Comparison of ENCODE assay signal across 28 mouse cellular contexts in the genomic region with DNA sequence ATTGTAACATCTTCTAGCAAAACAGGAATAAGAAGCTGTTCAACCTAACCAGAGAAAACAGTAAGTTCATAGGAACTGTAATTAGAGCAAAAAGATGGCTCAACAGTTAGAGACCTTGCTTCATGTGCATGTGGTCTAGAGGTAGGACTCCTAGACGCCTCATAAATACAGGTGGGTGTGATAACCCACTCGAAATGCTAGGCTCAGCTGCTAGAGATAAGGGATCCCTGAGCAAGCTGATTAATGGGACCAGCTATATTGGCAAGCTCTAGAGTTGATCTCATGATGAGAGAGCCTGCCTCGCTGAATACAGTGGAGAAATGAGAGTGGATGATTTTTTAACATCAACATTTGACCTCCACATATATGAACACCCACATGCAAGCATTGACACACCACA.
A peak's percentile ranks its signal among the peaks of the same experiment; 100 is the strongest.
DNase-seq lines count a peak whose midpoint lies in the region; ATAC-seq and TF ChIP-seq lines count a peak whose summit lies in the region.
"Had no signal": no experiment of that assay in that cellular context is flagged by ENCODE, and none has a peak within 500 bp of the region (broad histone marks: within the 10 kb centered on the region; RNA-seq: fewer than 3 reads in every experiment).

No protein-coding gene starts in this region.

- H3K27ac ChIP-seq in liver, embryonic 12.5 days, result no peak overlapping the region
- no peak overlapping the region for H3K27ac ChIP-seq in liver, postnatal 0 days (ENCODE audit: low read depth)
- H3K27ac ChIP-seq in liver, embryonic 14.5 days, result no peak overlapping the region
- no peak overlapping the region for H3K27ac ChIP-seq in intestine, postnatal 0 days (ENCODE audit: low read depth, low read length)
- H3K27ac ChIP-seq: embryonic facial prominence, embryonic 10.5 days; embryonic facial prominence, embryonic 13.5 days; forebrain, embryonic 12.5 days; forebrain, embryonic 15.5 days; heart, adult 2 months; heart, embryonic 10.5 days; heart, embryonic 13.5 days; hindbrain, embryonic 14.5 days had no signal

- no peak overlapping the region for H3K4me2 ChIP-seq in liver, embryonic 12.5 days
- H3K4me2 ChIP-seq in liver, postnatal 0 days (ENCODE audit: low read depth, low read length), result no peak overlapping the region
- H3K4me2 ChIP-seq in liver, embryonic 14.5 days (ENCODE audit: low read depth), result no peak overlapping the region
- no peak overlapping the region for H3K4me2 ChIP-seq in intestine, postnatal 0 days (replicated peaks; ENCODE audit: low read depth)
- H3K4me2 ChIP-seq: embryonic facial prominence, embryonic 13.5 days; forebrain, embryonic 12.5 days; forebrain, embryonic 15.5 days; heart, embryonic 13.5 days; hindbrain, embryonic 14.5 days had no signal

- 31% methylated on average over 3 of the region's 3 CpGs for WGBS in liver, embryonic 12.5 days (ENCODE audit: insufficient replicate concordance)
- WGBS in liver, postnatal 0 days (ENCODE audit: insufficient replicate concordance), result 60% methylated on average over 3 of the region's 3 CpGs
- WGBS in liver, embryonic 14.5 days (ENCODE audit: insufficient replicate concordance), result 22% methylated on average over 3 of the region's 3 CpGs
- 55% methylated on average over 3 of the region's 3 CpGs for WGBS in intestine, postnatal 0 days

- H3K4me1 ChIP-seq in liver, embryonic 12.5 days, result peaks cover 12% of the 10 kb centered on the region
- H3K4me1 ChIP-seq in liver, postnatal 0 days (ENCODE audit: insufficient read depth), result no peaks in the 10 kb centered on the region
- peaks cover 0 to 7% of the 10 kb centered on the region in 2 experiments; a peak in 3 of 4 replicates for H3K4me1 ChIP-seq in liver, embryonic 14.5 days (replicated peaks; ENCODE audit: control insufficient read depth in 2 of 2, insufficient read depth in 2 of 2, low read length in 1 of 2)
- no peaks in the 10 kb centered on the region for H3K4me1 ChIP-seq in intestine, postnatal 0 days (replicated peaks; ENCODE audit: control insufficient read depth, insufficient read depth, low read length)
- H3K4me1 ChIP-seq: forebrain, embryonic 12.5 days; forebrain, embryonic 15.5 days; heart, embryonic 10.5 days; heart, embryonic 13.5 days had no signal

- no peaks in the 10 kb centered on the region for H3K9me3 ChIP-seq in liver, embryonic 12.5 days (replicated peaks)
- H3K9me3 ChIP-seq in liver, postnatal 0 days (ENCODE audit: low read length), result no peaks in the 10 kb centered on the region; the same call in 1 of the 2 replicates
- H3K9me3 ChIP-seq in liver, embryonic 14.5 days (ENCODE audit: control insufficient read depth, low read length), result no peaks in the 10 kb centered on the region
- H3K9me3 ChIP-seq in intestine, postnatal 0 days (ENCODE audit: control insufficient read depth), result no peaks in the 10 kb centered on the region
- H3K9me3 ChIP-seq: embryonic facial prominence, embryonic 10.5 days; embryonic facial prominence, embryonic 13.5 days; forebrain, embryonic 12.5 days; forebrain, embryonic 15.5 days; heart, embryonic 10.5 days; heart, embryonic 13.5 days had no signal

- peaks cover 18% of the 10 kb centered on the region for H3K36me3 ChIP-seq in liver, embryonic 12.5 days
- H3K36me3 ChIP-seq in liver, postnatal 0 days (replicated peaks; ENCODE audit: insufficient read depth, low read length), result peaks cover 8% of the 10 kb centered on the region
- no peaks in the 10 kb centered on the region; the same call in 1 of the 2 replicates for H3K36me3 ChIP-seq in liver, embryonic 14.5 days (replicated peaks; ENCODE audit: control insufficient read depth, insufficient read depth, low read depth)
- peaks cover 9% of the 10 kb centered on the region; the same call in 1 of the 2 replicates for H3K36me3 ChIP-seq in intestine, postnatal 0 days (ENCODE audit: control insufficient read depth, insufficient read depth)

- peak; percentile 79 for ATAC-seq in liver, embryonic 12.5 days
- ATAC-seq in liver, postnatal 0 days, result no peak
- peak; percentile 65 for ATAC-seq in liver, embryonic 14.5 days (ENCODE audit: insufficient read depth)
- ATAC-seq in megakaryocyte progenitor cell, adult 5-6 weeks (replicated peaks; ENCODE audit: poor library complexity), result peak; percentile 52
- ATAC-seq in intestine, postnatal 0 days, result no peak
- ATAC-seq: activated CD4-positive, CD25-positive, alpha-beta regulatory T cell, adult 4 months; CD4-positive, CD25-positive, alpha-beta regulatory T cell, adult 4 months; forebrain, embryonic 15.5 days had no signal

- H3K9ac ChIP-seq in liver, embryonic 12.5 days, result no peak overlapping the region
- no peak overlapping the region for H3K9ac ChIP-seq in liver, postnatal 0 days (replicated peaks)
- no peak overlapping the region for H3K9ac ChIP-seq in liver, embryonic 14.5 days (replicated peaks)
- no peak overlapping the region for H3K9ac ChIP-seq in intestine, postnatal 0 days (ENCODE audit: low read depth, low read length)
- H3K9ac ChIP-seq: embryonic facial prominence, embryonic 13.5 days; forebrain, embryonic 12.5 days; forebrain, embryonic 15.5 days; heart, embryonic 13.5 days; hindbrain, embryonic 14.5 days had no signal

- no peak for TF ChIP-seq CTCF in liver, postnatal 0 days (IDR thresholded peaks at IDR 0.05; ENCODE audit: low read depth)
- TF ChIP-seq CTCF in liver, embryonic 14.5 days (IDR thresholded peaks at IDR 0.05; ENCODE audit: low read depth), result no peak
- TF ChIP-seq CTCF in intestine, postnatal 0 days (IDR thresholded peaks at IDR 0.05; ENCODE audit: low read depth), result no peak

- H3K27me3 ChIP-seq in liver, embryonic 12.5 days (replicated peaks), result no peaks in the 10 kb centered on the region
- no peaks in the 10 kb centered on the region for H3K27me3 ChIP-seq in liver, postnatal 0 days (ENCODE audit: insufficient read depth, low read length)
- no peaks in the 10 kb centered on the region for H3K27me3 ChIP-seq in liver, embryonic 14.5 days (ENCODE audit: control insufficient read depth, insufficient read depth, low read length)
- H3K27me3 ChIP-seq in intestine, postnatal 0 days (replicated peaks; ENCODE audit: control insufficient read depth, insufficient read depth, low read length), result no peaks in the 10 kb centered on the region
- H3K27me3 ChIP-seq: embryonic facial prominence, embryonic 13.5 days; forebrain, embryonic 12.5 days; forebrain, embryonic 15.5 days; heart, embryonic 13.5 days had no signal

- no peak overlapping the region for H3K4me3 ChIP-seq in liver, embryonic 12.5 days
- no peak overlapping the region for H3K4me3 ChIP-seq in liver, postnatal 0 days (ENCODE audit: low read depth, low read length)
- H3K4me3 ChIP-seq in liver, embryonic 14.5 days (ENCODE audit: insufficient read depth in 1 of 2, low read depth in 2 of 2, low read length in 2 of 2), result no peak overlapping the region
- no peak overlapping the region for H3K4me3 ChIP-seq in intestine, postnatal 0 days (ENCODE audit: low read depth, low read length)
- H3K4me3 ChIP-seq: embryonic facial prominence, embryonic 10.5 days; embryonic facial prominence, embryonic 13.5 days; erythroblast, embryonic 14.5 days; forebrain, embryonic 12.5 days; forebrain, embryonic 15.5 days; heart, adult 2 months; heart, embryonic 10.5 days; heart, embryonic 13.5 days had no signal

- no peak for TF ChIP-seq EP300 in liver, postnatal 0 days (IDR thresholded peaks at IDR 0.05; ENCODE audit: low read depth)
- 0 out of 2 replicates have a peak, but pooled peaks have one; percentile 19 for TF ChIP-seq EP300 in liver, embryonic 14.5 days (IDR thresholded peaks at IDR 0.05; ENCODE audit: low read depth)

- no peak for DNase-seq in liver, postnatal 0 days
- no peak for DNase-seq in liver, embryonic 14.5 days (ENCODE audit: low read depth in 3 of 3, low spot score in 3 of 3)
- DNase-seq in right cerebral cortex, postnatal 25 days, result no peak
- DNase-seq in kidney, adult 9 months, result no peak
- DNase-seq: adrenal gland, adult 8-10 months; adrenal gland, postnatal 25 days; cerebellum, adult 11-12 months; cerebellum, adult 8-10 months; cerebellum, postnatal 10 days; cerebellum, postnatal 36 days; embryo, embryonic 11 days; gastrocnemius, postnatal 25 days; heart, adult 2 months; heart, postnatal 14 days; heart, postnatal 4 days had no signal

Comparison
In these comparisons a context has a peak if more than half of its experiments do, and no peak if none do; other contexts are left out.
1. ATAC-seq: peak in liver, embryonic 12.5 days (single experiment), liver, embryonic 14.5 days (single experiment) and megakaryocyte progenitor cell, adult 5-6 weeks (single experiment); none in liver, postnatal 0 days (single experiment) and intestine, postnatal 0 days (single experiment).